Mouse (Mus musculus): Measurements from ENCODE around the gene Prkch. TPM values are rescaled to one million over a fixed set of nuclear protein-coding genes. Genes with fewer than 3 reads are reported as not detected.

Gene Prkch
- polyA plus RNA-seq, 2 experiments from 2014 or later = 73.0 to 76.1 TPM

DNA sequence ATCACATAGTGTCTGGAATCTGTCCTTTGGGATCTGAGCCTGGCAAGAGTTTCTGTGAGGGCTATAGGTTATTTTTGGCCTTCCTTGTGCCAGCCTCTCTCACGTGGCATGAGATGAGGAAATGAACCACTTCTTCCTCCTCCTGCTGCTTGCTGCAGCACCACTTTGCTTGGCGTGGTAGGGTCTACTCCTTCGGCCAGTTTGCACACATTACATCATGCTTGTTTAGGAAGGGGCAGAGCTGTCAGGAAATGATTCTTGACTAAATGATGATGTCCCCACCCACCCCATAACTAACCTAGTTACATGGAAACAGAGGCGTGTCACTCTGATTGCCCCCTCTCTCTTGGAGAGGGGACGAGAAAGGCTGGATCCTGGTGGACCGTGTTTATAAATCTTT lies 28.6 kb downstream of the Prkch start:
- no peak for ATAC-seq

DNA sequence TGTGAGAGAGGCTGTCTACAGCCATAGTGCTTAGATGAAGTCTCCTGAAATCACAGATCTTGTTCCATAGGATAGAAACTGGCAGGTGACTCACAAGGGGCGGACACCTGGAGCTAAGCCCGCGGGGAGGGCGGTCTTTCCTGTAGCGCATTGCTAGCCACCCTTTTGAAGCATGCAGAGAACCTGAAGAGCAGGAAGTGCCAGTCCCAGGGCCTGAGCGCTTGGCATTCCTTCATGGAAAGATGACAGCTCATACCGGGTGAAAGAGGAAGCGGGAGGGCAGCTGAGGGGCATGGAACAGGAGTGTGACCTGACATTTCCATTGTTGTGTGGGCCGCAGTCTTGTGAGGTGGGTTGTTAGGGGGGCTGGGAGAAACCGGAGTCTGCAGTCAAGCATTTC lies 33.1 kb downstream of the Prkch start:
- peak; percentile 40 for ATAC-seq

GRCm38 (mm10) chr12:73625277-73626032 lies 40.9 kb downstream of the Prkch start:
- peak; percentile 61 for ATAC-seq

DNA sequence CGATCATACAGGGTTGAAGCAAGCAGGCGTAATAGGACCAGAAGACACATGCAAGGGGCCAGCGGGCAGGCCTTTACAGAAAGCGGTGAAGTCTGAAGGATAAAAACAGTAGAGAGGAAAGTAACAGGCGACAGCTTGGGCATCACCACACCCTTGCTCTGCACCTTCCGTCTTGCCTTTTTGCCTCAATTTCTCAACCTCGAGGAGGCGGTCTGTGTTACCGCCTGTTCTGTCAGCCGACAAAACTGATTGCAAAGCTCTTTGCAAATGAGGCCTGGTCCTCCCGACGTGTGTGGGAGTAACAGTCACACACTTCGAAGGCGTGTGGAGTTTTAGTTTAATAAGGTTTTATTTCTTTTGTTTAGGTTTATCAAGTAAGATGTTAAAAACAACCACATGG lies 43.3 kb downstream of the Prkch start:
- no peak for ATAC-seq

DNA sequence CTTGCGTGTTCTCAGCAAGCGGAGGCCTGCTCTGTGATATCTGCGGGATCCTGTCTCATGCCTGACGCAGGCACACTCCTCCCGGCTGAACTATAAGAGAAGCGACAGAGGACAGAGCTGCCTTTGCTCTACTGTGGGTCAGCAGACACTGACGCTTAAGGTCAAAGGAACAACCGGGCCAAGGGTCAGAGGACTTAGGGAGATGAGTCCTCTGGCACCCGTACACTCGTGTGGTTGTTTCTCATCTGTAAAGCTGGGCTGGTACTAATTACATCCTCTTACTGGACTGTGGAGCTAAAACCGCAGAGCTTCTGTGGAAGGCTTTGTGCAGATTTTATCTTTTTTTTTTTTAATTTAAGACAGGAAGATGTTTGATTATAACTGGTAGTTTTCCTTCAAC lies 46.0 kb downstream of the Prkch start:
- peak; percentile 24 for ATAC-seq

- peak; percentile 61 for ATAC-seq
These were observed 46.6 kb downstream of the Prkch start for GRCm38 (mm10) chr12:73631148-73631547.

GRCm38 (mm10) chr12:73632671-73633244 lies 48.2 kb downstream of the Prkch start:
- peak; percentile 3 for ATAC-seq

DNA sequence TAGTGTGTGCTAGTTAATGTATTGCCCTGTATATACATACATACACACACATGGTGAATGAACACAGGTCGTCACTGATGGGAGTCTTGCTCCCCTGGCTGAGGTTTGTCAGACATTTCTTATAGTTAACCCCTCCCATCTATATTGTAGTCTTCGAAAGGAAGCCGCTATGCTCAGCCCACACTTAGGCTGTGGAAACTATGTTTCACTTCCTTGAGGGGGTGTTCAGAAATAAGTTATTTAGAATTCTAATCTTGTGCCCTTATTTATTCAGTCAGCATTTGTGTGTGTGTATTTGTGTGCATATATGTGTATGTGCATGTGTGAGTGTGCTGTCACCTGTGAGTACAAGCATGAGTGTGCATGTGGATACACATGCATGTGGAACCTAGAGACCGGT lies 49.1 kb downstream of the Prkch start:
- peak; percentile 60 for ATAC-seq

DNA sequence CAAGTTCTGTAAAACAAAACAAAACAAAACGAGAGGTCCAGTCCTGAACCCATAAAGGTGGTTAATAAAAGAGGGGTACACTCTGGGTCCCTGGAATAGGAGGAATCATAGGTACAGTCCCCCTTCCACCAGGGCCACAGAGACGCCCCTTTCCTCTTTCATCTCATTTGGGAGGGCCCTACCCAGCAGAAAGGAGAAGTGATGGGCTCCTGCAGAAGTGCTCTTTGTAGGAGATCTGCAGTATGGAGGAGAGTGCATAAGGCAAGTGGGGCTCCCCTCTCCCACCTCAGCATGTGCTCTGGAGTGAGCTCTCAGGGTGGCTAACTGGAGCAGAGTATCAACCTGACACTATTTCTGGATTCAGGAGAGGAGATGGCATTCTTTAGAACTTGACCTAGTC lies 55.0 kb downstream of the Prkch start:
- ATAC-seq = no peak

DNA sequence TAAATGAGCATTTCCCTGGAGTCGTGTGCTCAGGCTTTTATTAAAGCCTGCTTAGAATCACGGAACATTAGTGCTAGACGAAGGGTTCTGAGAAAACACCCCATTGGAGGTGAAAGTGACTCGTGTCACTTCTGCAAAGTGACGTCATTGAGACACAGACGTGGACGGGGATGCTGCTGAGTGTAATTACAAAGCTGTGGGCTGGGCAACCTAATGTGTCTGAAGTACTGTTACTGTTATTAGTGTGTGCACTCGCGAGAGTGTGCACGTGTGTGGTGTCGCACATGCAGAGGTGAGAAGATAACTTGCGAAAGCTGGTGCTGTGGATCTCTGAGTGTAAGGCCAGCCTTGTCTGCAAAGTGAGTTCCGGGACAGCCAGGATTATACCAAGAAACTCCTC lies 56.6 kb downstream of the Prkch start:
- ATAC-seq = peak; percentile 58

GRCm38 (mm10) chr12:73645216-73645615 lies 60.6 kb downstream of the Prkch start:
- peak; percentile 61 for ATAC-seq

- peak; percentile 67 for ATAC-seq
These were observed 63.1 kb downstream of the Prkch start for GRCm38 (mm10) chr12:73647686-73648085.

DNA sequence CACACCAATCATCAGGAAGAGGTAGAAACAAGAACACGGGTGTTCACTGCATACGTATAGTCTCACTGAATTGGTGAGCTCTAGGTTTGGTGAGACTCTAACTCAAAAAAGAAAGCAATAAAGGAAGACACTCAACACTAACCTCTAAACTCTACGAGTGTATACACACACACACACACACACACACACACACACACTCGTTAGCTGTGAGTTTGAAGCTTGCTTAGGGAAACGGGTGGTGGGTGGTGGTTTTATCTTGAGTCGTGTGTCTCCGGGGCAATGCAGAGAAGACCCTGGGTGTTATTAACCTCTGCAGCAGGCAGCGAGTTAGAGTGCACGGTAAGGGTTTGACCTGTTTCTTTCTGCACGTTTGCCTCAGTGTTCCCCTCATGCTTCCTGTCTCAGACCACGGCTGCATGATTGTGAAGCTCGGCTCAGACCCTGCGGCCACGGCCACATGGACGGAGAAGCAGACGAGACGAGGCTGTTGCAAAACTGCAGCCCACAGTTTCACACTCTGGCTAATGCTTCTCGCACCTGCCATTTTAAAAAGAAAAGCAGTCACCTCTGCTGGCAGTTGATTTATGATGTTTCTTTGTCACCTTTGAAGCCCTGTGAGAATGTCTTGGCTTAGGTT lies 72.1 kb downstream of the Prkch start:
- ATAC-seq = peak; percentile 77

GRCm38 (mm10) chr12:73663421-73663820 lies 78.8 kb downstream of the Prkch start:
- peak; percentile 74 for ATAC-seq

DNA sequence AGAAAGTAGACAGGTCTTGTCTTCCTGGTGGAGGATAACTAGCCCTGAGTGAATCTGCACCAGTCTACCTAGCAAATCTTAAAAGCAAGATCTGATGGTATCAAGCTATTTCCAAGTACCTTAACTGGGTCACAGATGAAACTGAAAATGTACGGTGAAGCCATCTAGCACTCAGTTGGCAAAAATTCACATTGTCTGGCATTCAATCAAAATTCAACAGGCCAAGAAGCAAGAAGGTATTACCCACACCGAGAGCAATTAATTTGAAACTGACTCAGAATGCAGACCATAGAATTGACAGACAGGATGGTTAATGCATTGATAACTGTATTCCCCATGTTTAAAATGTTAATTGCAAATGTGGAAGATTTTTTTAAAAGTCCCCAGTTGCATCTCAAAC lies 82.1 kb downstream of the Prkch start:
- ATAC-seq = no peak

DNA sequence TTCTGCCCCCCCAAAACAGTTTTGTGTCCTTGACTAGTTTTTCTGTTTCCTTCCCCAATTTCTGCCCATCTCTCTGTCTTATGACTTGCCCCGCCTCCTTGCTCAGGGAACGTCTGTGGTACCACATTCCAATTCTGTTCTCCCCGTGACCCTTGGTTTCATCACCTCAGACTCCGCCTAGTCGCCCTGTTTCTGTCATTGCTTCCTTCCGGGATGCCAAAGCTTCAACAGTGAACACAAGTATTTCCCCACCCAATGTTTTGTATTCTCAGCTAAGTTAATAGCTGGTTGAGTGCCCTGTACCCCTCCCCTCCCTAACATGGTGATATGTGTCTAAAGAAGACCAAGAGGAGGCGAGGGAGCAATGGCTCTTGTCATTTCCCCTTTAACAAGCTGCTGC lies 83.0 kb downstream of the Prkch start:
- ATAC-seq = no peak

GRCm38 (mm10) chr12:73670739-73671138 lies 86.1 kb downstream of the Prkch start:
- ATAC-seq = peak; percentile 25

DNA sequence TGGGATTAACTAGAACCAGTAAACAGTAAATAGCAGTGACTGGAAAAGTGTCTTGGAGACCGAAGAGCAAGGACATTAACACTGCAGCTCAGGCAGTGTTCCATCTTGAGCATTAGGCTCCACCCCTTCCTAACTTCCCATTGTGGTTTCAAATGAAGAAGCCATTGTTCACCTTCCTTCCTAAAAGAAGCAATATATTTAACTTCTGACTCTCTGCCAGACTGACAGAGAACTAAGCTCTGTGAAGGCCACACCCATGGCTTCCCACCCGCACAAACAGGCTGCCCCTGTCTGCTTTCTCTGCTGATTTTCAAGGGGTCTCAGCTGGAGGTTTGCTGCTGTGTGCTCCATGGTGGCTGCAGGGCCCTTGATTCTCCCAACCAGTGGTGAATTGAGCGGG lies 86.9 kb downstream of the Prkch start:
- ATAC-seq = peak; percentile 31

DNA sequence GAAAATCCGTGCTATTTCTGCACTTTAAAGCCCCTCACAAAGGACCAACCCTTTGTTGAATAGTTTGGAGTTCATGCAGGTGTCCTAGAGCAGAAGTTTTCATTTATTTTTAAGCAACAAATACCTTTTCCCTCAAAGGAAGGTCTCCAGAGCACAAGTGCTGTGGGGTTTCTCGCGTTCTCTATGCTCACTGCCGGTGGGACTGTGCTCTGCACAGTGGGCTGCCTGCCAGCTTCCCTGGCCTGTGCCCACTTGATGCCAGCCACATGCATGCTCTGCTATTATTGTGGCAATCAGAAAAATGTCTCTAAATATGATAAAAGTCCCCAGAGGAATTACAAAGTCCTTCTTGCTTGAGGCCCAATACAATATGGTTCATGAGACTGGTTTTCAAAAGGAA lies 87.4 kb downstream of the Prkch start:
- ATAC-seq = no peak

DNA sequence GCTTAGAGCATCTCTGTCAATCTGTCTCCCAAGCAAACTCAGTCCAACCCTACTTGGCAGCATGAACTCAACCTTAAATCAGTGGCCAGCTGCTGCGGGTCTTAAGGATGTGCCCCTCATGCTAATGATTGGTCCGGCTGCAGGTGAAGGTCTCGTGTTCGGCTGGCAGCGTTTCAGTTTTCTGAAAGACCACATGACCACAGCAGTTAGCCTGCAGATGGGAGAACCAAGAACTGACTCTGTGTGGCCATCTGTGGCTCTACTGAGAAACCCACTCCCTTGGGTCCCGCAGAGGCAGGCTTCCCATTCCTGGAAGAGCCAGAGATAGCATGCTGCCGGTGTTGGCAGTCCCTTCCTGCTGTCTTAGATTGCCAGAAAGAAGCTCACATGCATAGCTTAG lies 89.2 kb downstream of the Prkch start:
- no peak for ATAC-seq

- no peak for ATAC-seq
These were observed 90.6 kb downstream of the Prkch start for GRCm38 (mm10) chr12:73675212-73675611.

GRCm38 (mm10) chr12:73679400-73679801 lies 94.8 kb downstream of the Prkch start:
- ATAC-seq = peak; percentile 70

- ATAC-seq = no peak
These were observed 98.3 kb downstream of the Prkch start for GRCm38 (mm10) chr12:73682921-73683346.

- no peak for ATAC-seq
These were observed 101.3 kb downstream of the Prkch start for GRCm38 (mm10) chr12:73685875-73686274.
